Mouse (Mus musculus) spleen, postnatal 14 days (tissue): ENCODE data around the gene Cdh13.

Source experiments
- DNase-seq, 2 experiments: peaks; one replicate each; pipeline ENCODE4 v3.0.0; 2021 to 2022; ENCODE audit warnings: low spot score in 2 of 2

Cdh13 gene

GRCm38 (mm10) chr8:119061671-119062070 lies 778.1 kb downstream of the Cdh13 start:
- no peak for DNase-seq

- DNase-seq = peak in 1 of 2 experiments; percentile 1
Observed at GRCm38 (mm10) chr8:119064523-119064922, 781.0 kb downstream of the Cdh13 start.

- no peak for DNase-seq
Observed at GRCm38 (mm10) chr8:119072291-119072690, 788.8 kb downstream of the Cdh13 start.

GRCm38 (mm10) chr8:119085022-119085421 lies 801.5 kb downstream of the Cdh13 start:
- no peak for DNase-seq

GRCm38 (mm10) chr8:119098261-119098660 lies 814.7 kb downstream of the Cdh13 start:
- no peak for DNase-seq

- no peak for DNase-seq
Observed at GRCm38 (mm10) chr8:119102871-119103270, 819.3 kb downstream of the Cdh13 start.

GRCm38 (mm10) chr8:119109655-119110054 lies 826.1 kb downstream of the Cdh13 start:
- no peak for DNase-seq

GRCm38 (mm10) chr8:119112861-119113260 lies 829.3 kb downstream of the Cdh13 start:
- no peak for DNase-seq

- no peak for DNase-seq
Observed at GRCm38 (mm10) chr8:119121236-119121635, 837.7 kb downstream of the Cdh13 start.

- DNase-seq = no peak
Observed at GRCm38 (mm10) chr8:119127841-119128240, 844.3 kb downstream of the Cdh13 start.

- no peak for DNase-seq
Observed at GRCm38 (mm10) chr8:119128266-119128665, 844.7 kb downstream of the Cdh13 start.

- no peak for DNase-seq
Observed at GRCm38 (mm10) chr8:119156454-119156921, 873.0 kb downstream of the Cdh13 start.

GRCm38 (mm10) chr8:119158628-119159027 lies 875.1 kb downstream of the Cdh13 start:
- DNase-seq = no peak

GRCm38 (mm10) chr8:119159794-119160193 lies 876.3 kb downstream of the Cdh13 start:
- no peak for DNase-seq

- DNase-seq = no peak
Observed at GRCm38 (mm10) chr8:119164076-119164475, 880.5 kb downstream of the Cdh13 start.

- DNase-seq = no peak
Observed at GRCm38 (mm10) chr8:119177226-119177935, 893.8 kb downstream of the Cdh13 start.

- DNase-seq = no peak
Observed at GRCm38 (mm10) chr8:119180626-119181025, 897.1 kb downstream of the Cdh13 start.

- no peak for DNase-seq
Observed at GRCm38 (mm10) chr8:119195695-119196094, 912.2 kb downstream of the Cdh13 start.

GRCm38 (mm10) chr8:119196486-119197150 lies 913.1 kb downstream of the Cdh13 start:
- no peak for DNase-seq

GRCm38 (mm10) chr8:119208567-119208966 lies 925.0 kb downstream of the Cdh13 start:
- DNase-seq = no peak

- peak in 1 of 2 experiments; percentile 11 for DNase-seq
Observed at GRCm38 (mm10) chr8:119224547-119224946, 941.0 kb downstream of the Cdh13 start.

- no peak for DNase-seq
Observed at GRCm38 (mm10) chr8:119245181-119245580, 961.6 kb downstream of the Cdh13 start.

GRCm38 (mm10) chr8:119245641-119246040 lies 962.1 kb downstream of the Cdh13 start:
- no peak for DNase-seq
